Mouse (Mus musculus): ENCODE data around the gene Arhgap25. TPM values are rescaled to one million over a fixed set of nuclear protein-coding genes. Genes with fewer than 3 reads are reported as not detected.

Arhgap25 gene
- polyA plus RNA-seq, 1 experiment from 2014 or later: 2.1 TPM

GRCm38 (mm10) chr6:87553724-87554123 lies 20.7 kb upstream of the Arhgap25 start:
- H3K4me3 ChIP-seq: no peak overlapping the region
- ATAC-seq (ENCODE audit: insufficient number of reproducible peaks, low FRiP score): no peak
- 63% methylated on average over 3 of the region's 3 CpGs for WGBS
- H3K4me2 ChIP-seq: no peak overlapping the region
- no peaks in the 10 kb centered on the region for H3K27me3 ChIP-seq (replicated peaks)
- no peaks in the 10 kb centered on the region for H3K4me1 ChIP-seq (replicated peaks)
- H3K27ac ChIP-seq (ENCODE audit: poor library complexity, severe bottlenecking): no peak overlapping the region
- no peaks in the 10 kb centered on the region for H3K9me3 ChIP-seq (replicated peaks)
- no peaks in the 10 kb centered on the region for H3K36me3 ChIP-seq
- H3K9ac ChIP-seq: no peak overlapping the region

DNA sequence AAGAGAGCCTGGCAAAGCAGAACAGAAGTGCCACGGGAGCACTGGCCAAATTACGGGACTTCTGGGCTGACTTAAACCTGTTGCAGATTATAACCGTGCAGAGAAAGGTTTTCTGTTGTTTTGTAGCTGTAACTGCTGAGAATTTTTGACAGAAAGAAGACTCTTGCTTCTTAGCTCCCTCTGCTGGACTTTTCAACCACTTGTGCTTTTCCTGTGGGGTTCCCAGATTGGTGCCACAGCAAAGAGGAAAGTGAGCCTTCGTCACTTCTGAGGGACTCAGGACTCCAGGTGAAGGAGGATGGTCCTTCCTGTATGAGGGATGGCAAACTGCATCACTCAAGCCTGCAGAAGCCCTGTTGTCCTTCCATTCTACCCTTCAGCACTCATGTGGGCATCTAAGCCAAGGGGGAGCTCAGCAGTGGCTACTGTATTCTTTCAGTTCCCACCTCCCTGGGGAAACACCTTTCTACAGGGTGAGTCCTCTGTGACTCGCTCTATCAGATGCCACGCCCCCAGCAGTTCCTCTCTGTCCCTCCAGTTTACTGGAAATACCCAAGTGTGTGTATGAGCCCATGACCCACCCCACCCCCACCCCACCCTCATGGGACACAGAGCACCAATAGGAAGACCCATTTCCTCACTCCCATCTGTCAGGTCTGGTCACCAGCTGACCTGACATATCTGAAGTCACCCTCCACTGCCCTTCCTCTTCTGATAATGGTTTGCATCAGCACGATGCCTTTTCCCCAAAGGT lies 19.2 kb upstream of the Arhgap25 start:
- Histone ChIP-seq H3K9ac (no peak overlapping the region), H3K9me3 (replicated peaks) (0 out of 2 replicates have a peak, but pooled peaks cover 4% of the 10 kb centered on the region), H3K27me3 (replicated peaks) (no peaks in the 10 kb centered on the region), H3K4me3 (no peak overlapping the region), H3K4me1 (replicated peaks) (no peaks in the 10 kb centered on the region), H3K36me3 (no peaks in the 10 kb centered on the region), H3K4me2 (no peak overlapping the region), H3K27ac (ENCODE audit: poor library complexity, severe bottlenecking) (no peak overlapping the region)
- WGBS: 34% methylated on average over 7 of the region's 7 CpGs
- ATAC-seq (ENCODE audit: insufficient number of reproducible peaks, low FRiP score): no peak

- 75% methylated on average over 7 of the region's 7 CpGs for WGBS
- ATAC-seq (ENCODE audit: insufficient number of reproducible peaks, low FRiP score): no peak
- Histone ChIP-seq H3K9ac (no peak overlapping the region), H3K27me3 (replicated peaks) (no peaks in the 10 kb centered on the region), H3K4me1 (replicated peaks) (no peaks in the 10 kb centered on the region), H3K9me3 (replicated peaks) (peaks cover 10% of the 10 kb centered on the region), H3K27ac (ENCODE audit: poor library complexity, severe bottlenecking) (no peak overlapping the region), H3K36me3 (no peaks in the 10 kb centered on the region), H3K4me2 (no peak overlapping the region), H3K4me3 (no peak overlapping the region)
Measured at GRCm38 (mm10) chr6:87547836-87548235, 14.8 kb upstream of the Arhgap25 start.

- ATAC-seq (ENCODE audit: insufficient number of reproducible peaks, low FRiP score): no peak
- Histone ChIP-seq H3K9ac (no peak overlapping the region), H3K9me3 (replicated peaks) (peaks cover 10% of the 10 kb centered on the region), H3K27ac (ENCODE audit: poor library complexity, severe bottlenecking) (no peak overlapping the region), H3K4me1 (replicated peaks) (no peaks in the 10 kb centered on the region), H3K36me3 (no peaks in the 10 kb centered on the region), H3K4me2 (no peak overlapping the region), H3K27me3 (replicated peaks) (no peaks in the 10 kb centered on the region), H3K4me3 (no peak overlapping the region)
- 70% methylated on average over 4 of the region's 4 CpGs for WGBS
Measured at GRCm38 (mm10) chr6:87547431-87547830, 14.4 kb upstream of the Arhgap25 start.

- no peak for ATAC-seq (ENCODE audit: insufficient number of reproducible peaks, low FRiP score)
- 64% methylated on average over 1 of the region's 1 CpGs for WGBS
- peaks cover 10% of the 10 kb centered on the region for H3K9me3 ChIP-seq (replicated peaks)
- H3K36me3 ChIP-seq: no peaks in the 10 kb centered on the region
- H3K4me2 ChIP-seq: no peak overlapping the region
- no peak overlapping the region for H3K9ac ChIP-seq
- no peak overlapping the region for H3K4me3 ChIP-seq
- no peak overlapping the region for H3K27ac ChIP-seq (ENCODE audit: poor library complexity, severe bottlenecking)
- H3K4me1 ChIP-seq (replicated peaks): peaks cover 6% of the 10 kb centered on the region
- no peaks in the 10 kb centered on the region for H3K27me3 ChIP-seq (replicated peaks)
Measured at GRCm38 (mm10) chr6:87545331-87546217, 12.5 kb upstream of the Arhgap25 start.

DNA sequence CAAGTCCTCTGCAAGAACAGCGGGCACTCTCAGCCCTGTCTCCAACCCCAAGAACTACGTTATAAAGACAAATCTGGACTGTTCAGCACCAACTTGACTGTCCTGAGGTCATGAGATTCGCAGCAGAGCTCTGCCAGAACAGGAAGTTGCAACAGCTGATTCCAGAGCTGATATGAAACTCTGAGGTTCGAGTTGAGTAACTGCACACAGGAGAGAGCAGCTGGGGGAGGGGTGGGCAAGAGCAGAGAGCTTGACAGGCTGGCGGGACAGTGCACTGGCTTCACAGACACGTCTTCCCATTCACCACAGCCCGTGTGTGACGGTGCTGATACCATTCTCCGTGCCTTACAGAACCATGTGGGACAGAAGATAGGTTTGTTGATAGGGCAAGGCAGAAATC lies 9.0 kb upstream of the Arhgap25 start:
- Histone ChIP-seq H3K27ac (ENCODE audit: poor library complexity, severe bottlenecking) (no peak overlapping the region), H3K27me3 (replicated peaks) (0 out of 2 replicates have a peak, but pooled peaks cover 4% of the 10 kb centered on the region), H3K4me1 (replicated peaks) (peaks cover 6% of the 10 kb centered on the region), H3K9me3 (replicated peaks) (peaks cover 6% of the 10 kb centered on the region), H3K4me2 (no peak overlapping the region), H3K4me3 (no peak overlapping the region), H3K9ac (no peak overlapping the region), H3K36me3 (no peaks in the 10 kb centered on the region)
- peak; percentile 25; the same call in 1 of the 2 replicates for ATAC-seq (ENCODE audit: insufficient number of reproducible peaks, low FRiP score)
- WGBS: 24% methylated on average over 9 of the region's 9 CpGs

DNA sequence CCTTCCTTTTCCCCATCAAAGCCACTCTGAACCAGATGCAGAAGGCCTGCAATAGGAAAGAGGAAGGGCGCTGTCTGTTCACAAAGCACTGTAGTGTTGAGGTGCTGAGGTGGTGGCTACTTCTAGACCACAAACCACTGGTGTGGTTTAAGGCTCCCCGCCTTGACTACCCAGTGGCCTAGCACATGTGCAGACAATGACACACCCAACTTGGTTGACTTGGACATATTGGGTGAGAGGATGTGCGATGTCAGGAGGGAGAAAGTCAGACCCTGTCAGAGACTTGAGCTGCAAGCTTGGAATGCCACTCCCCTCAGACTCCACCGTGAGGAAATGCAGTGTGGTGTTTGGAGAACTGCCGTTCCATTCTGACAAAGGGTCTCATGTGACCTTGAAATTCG lies 8.1 kb upstream of the Arhgap25 start:
- Histone ChIP-seq H3K27ac (ENCODE audit: poor library complexity, severe bottlenecking) (no peak overlapping the region), H3K4me3 (no peak overlapping the region), H3K27me3 (replicated peaks) (0 out of 2 replicates have a peak, but pooled peaks cover 4% of the 10 kb centered on the region), H3K4me1 (replicated peaks) (peaks cover 6% of the 10 kb centered on the region), H3K4me2 (no peak overlapping the region), H3K36me3 (no peaks in the 10 kb centered on the region), H3K9me3 (replicated peaks) (peaks cover under 1% of the 10 kb centered on the region), H3K9ac (no peak overlapping the region)
- 69% methylated on average over 6 of the region's 6 CpGs for WGBS
- no peak for ATAC-seq (ENCODE audit: insufficient number of reproducible peaks, low FRiP score)

GRCm38 (mm10) chr6:87538376-87539270 lies 5.6 kb upstream of the Arhgap25 start:
- Histone ChIP-seq H3K9me3 (replicated peaks) (no peaks in the 10 kb centered on the region), H3K27ac (ENCODE audit: poor library complexity, severe bottlenecking) (no peak overlapping the region), H3K27me3 (replicated peaks) (0 out of 2 replicates have a peak, but pooled peaks cover 4% of the 10 kb centered on the region), H3K4me3 (no peak overlapping the region), H3K4me2 (no peak overlapping the region), H3K36me3 (no peaks in the 10 kb centered on the region), H3K9ac (no peak overlapping the region), H3K4me1 (replicated peaks) (peaks cover 11% of the 10 kb centered on the region)
- no peak for ATAC-seq (ENCODE audit: insufficient number of reproducible peaks, low FRiP score)
- WGBS: 75% methylated on average over 15 of the region's 15 CpGs

- no peak overlapping the region for H3K9ac ChIP-seq
- 72% methylated on average over 5 of the region's 5 CpGs for WGBS
- H3K4me3 ChIP-seq: no peak overlapping the region
- no peak overlapping the region for H3K27ac ChIP-seq (ENCODE audit: poor library complexity, severe bottlenecking)
- ATAC-seq (ENCODE audit: insufficient number of reproducible peaks, low FRiP score): no peak
- no peaks in the 10 kb centered on the region for H3K9me3 ChIP-seq (replicated peaks)
- 0 out of 2 replicates have a peak, but pooled peaks cover 4% of the 10 kb centered on the region for H3K27me3 ChIP-seq (replicated peaks)
- peaks cover 11% of the 10 kb centered on the region for H3K4me1 ChIP-seq (replicated peaks)
- H3K4me2 ChIP-seq: no peak overlapping the region
- H3K36me3 ChIP-seq: no peaks in the 10 kb centered on the region
Measured at GRCm38 (mm10) chr6:87537678-87538077, 4.6 kb upstream of the Arhgap25 start.

DNA sequence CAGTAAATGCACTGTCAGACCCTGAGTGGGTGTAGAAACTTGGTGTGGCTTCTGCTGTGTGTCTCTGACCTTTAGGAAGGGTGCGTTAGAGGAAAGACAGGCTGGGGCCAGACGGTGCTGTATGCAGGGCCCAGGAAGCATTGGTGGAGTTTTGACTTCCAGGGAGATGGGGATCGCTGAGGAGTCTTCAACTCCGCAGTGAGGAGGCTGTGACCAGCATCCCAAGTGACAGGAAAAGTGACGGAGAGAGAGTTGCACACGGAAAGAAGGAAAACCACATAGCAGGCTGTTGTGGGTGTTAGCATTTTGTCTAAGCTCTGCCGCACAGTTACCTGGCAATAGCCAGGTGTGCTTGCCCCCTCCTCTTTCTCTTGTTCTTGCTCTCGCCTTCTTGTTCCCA lies 3.2 kb upstream of the Arhgap25 start:
- H3K36me3 ChIP-seq: no peaks in the 10 kb centered on the region
- H3K4me3 ChIP-seq: no peak overlapping the region
- H3K9me3 ChIP-seq (replicated peaks): no peaks in the 10 kb centered on the region
- 70% methylated on average over 8 of the region's 8 CpGs for WGBS
- no peak for ATAC-seq (ENCODE audit: insufficient number of reproducible peaks, low FRiP score)
- 0 out of 2 replicates have a peak, but pooled peaks cover 4% of the 10 kb centered on the region for H3K27me3 ChIP-seq (replicated peaks)
- no peak overlapping the region for H3K4me2 ChIP-seq
- H3K4me1 ChIP-seq (replicated peaks): peaks cover 5% of the 10 kb centered on the region; the same call in 1 of the 2 replicates
- no peak overlapping the region for H3K9ac ChIP-seq
- H3K27ac ChIP-seq (ENCODE audit: poor library complexity, severe bottlenecking): no peak overlapping the region

Measured in heart, embryonic 12.5 days (tissue).